Mouse (Mus musculus): Measurements from ENCODE around the gene Nid2. TPM values are rescaled to one million over a fixed set of nuclear protein-coding genes. Genes with fewer than 3 reads are reported as not detected.
A peak's percentile ranks its signal among the peaks of the same experiment; 100 is the strongest.

Nid2 gene
- polyA plus RNA-seq (2015; fragmentation: Nextera tagmentation; extraction: Ambion mirVana) = 4.9 and 5.9 TPM in 2 replicates

- Histone ChIP-seq H3K36me3 (replicated peaks; ENCODE audit: insufficient read depth, low read length) (no peaks in the 10 kb centered on the region), H3K27ac (ENCODE audit: low read depth) (0 out of 2 replicates have a peak within 1 kb of the TSS, but pooled peaks have one; percentile 11), H3K4me1 (ENCODE audit: insufficient read depth) (peaks cover 20% of the 10 kb centered on the region), H3K4me3 (ENCODE audit: low read depth, low read length) (peak within 1 kb of the TSS; percentile 57), H3K9ac (replicated peaks) (peak within 1 kb of the TSS; percentile 62), H3K9me3 (ENCODE audit: low read length) (no peaks in the 10 kb centered on the region), H3K4me2 (ENCODE audit: low read depth, low read length) (peak within 1 kb of the TSS; percentile 89), H3K27me3 (ENCODE audit: insufficient read depth, low read length) (peaks cover 4% of the 10 kb centered on the region; the same call in 1 of the 2 replicates)
- ATAC-seq (peak; percentile 99), DNase-seq (peak; percentile 88)
- TF ChIP-seq EP300 (IDR thresholded peaks at IDR 0.05; ENCODE audit: low read depth) = no peak
- no peak for TF ChIP-seq CTCF (IDR thresholded peaks at IDR 0.05; ENCODE audit: low read depth)
- under 1% methylated on average over 45 of the region's 45 CpGs for WGBS (ENCODE audit: insufficient replicate concordance)
Observed at GRCm38 (mm10) chr14:19751025-19751771, at the start of gene Nid2. Gene Nid2, plus strand, starts transcription at chr14:19751265.

GRCm38 (mm10) chr14:19701546-19701945 is 49.5 kb upstream of the Nid2 start:
- no peak overlapping the region for H3K4me2 ChIP-seq (ENCODE audit: low read depth, low read length)
- no peaks in the 10 kb centered on the region for H3K9me3 ChIP-seq (ENCODE audit: low read length)
- no peaks in the 10 kb centered on the region for H3K36me3 ChIP-seq (replicated peaks; ENCODE audit: insufficient read depth, low read length)
- no peak overlapping the region for H3K9ac ChIP-seq (replicated peaks)
- no peak for DNase-seq
- no peaks in the 10 kb centered on the region for H3K27me3 ChIP-seq (ENCODE audit: insufficient read depth, low read length)
- ATAC-seq = no peak
- no peak for TF ChIP-seq EP300 (IDR thresholded peaks at IDR 0.05; ENCODE audit: low read depth)
- no peak for TF ChIP-seq CTCF (IDR thresholded peaks at IDR 0.05; ENCODE audit: low read depth)
- no peak overlapping the region for H3K4me3 ChIP-seq (ENCODE audit: low read depth, low read length)
- H3K4me1 ChIP-seq (ENCODE audit: insufficient read depth) = peaks cover under 1% of the 10 kb centered on the region; the same call in 1 of the 2 replicates
- H3K27ac ChIP-seq (ENCODE audit: low read depth) = no peak overlapping the region

- 10% methylated on average over 16 of the region's 16 CpGs for WGBS (ENCODE audit: insufficient replicate concordance)
- TF ChIP-seq CTCF (IDR thresholded peaks at IDR 0.05; ENCODE audit: low read depth) (peak; percentile 84), EP300 (IDR thresholded peaks at IDR 0.05; ENCODE audit: low read depth) (no peak)
- Histone ChIP-seq H3K9ac (replicated peaks) (no peak overlapping the region), H3K4me2 (ENCODE audit: low read depth, low read length) (no peak overlapping the region), H3K9me3 (ENCODE audit: low read length) (no peaks in the 10 kb centered on the region), H3K36me3 (replicated peaks; ENCODE audit: insufficient read depth, low read length) (no peaks in the 10 kb centered on the region), H3K4me3 (ENCODE audit: low read depth, low read length) (no peak overlapping the region), H3K4me1 (ENCODE audit: insufficient read depth) (peaks cover 9% of the 10 kb centered on the region), H3K27ac (ENCODE audit: low read depth) (no peak overlapping the region), H3K27me3 (ENCODE audit: insufficient read depth, low read length) (no peaks in the 10 kb centered on the region)
- DNase-seq = peak; percentile 79
- peak; percentile 57 for ATAC-seq
Observed at GRCm38 (mm10) chr14:19705649-19706048, 45.4 kb upstream of the Nid2 start.

- H3K4me2 ChIP-seq (ENCODE audit: low read depth, low read length) = no peak overlapping the region
- DNase-seq = peak; percentile 64
- 2% methylated on average over 5 of the region's 5 CpGs for WGBS (ENCODE audit: insufficient replicate concordance)
- H3K9ac ChIP-seq (replicated peaks) = no peak overlapping the region
- no peaks in the 10 kb centered on the region for H3K9me3 ChIP-seq (ENCODE audit: low read length)
- no peak overlapping the region for H3K4me3 ChIP-seq (ENCODE audit: low read depth, low read length)
- TF ChIP-seq CTCF (IDR thresholded peaks at IDR 0.05; ENCODE audit: low read depth) (peak; percentile 95), EP300 (IDR thresholded peaks at IDR 0.05; ENCODE audit: low read depth) (no peak)
- H3K27me3 ChIP-seq (ENCODE audit: insufficient read depth, low read length) = no peaks in the 10 kb centered on the region
- ATAC-seq = no peak
- no peaks in the 10 kb centered on the region for H3K36me3 ChIP-seq (replicated peaks; ENCODE audit: insufficient read depth, low read length)
- peaks cover 9% of the 10 kb centered on the region for H3K4me1 ChIP-seq (ENCODE audit: insufficient read depth)
- no peak overlapping the region for H3K27ac ChIP-seq (ENCODE audit: low read depth)
Observed at GRCm38 (mm10) chr14:19706454-19706853, 44.6 kb upstream of the Nid2 start.

- no peak for ATAC-seq
- no peak overlapping the region for H3K9ac ChIP-seq (replicated peaks)
Observed at GRCm38 (mm10) chr14:19706997-19707396, 44.1 kb upstream of the Nid2 start.

GRCm38 (mm10) chr14:19707721-19708507 is 43.2 kb upstream of the Nid2 start:
- ATAC-seq = peak; percentile 43; the same call in 1 of the 2 replicates
- Histone ChIP-seq H3K4me1 (ENCODE audit: insufficient read depth) (peaks cover 19% of the 10 kb centered on the region), H3K9ac (replicated peaks) (no peak overlapping the region; the same call in 1 of the 2 replicates), H3K27ac (ENCODE audit: low read depth) (no peak overlapping the region), H3K36me3 (replicated peaks; ENCODE audit: insufficient read depth, low read length) (no peaks in the 10 kb centered on the region), H3K4me3 (ENCODE audit: low read depth, low read length) (peak overlapping the region; percentile 2; the same call in 1 of the 2 replicates), H3K27me3 (ENCODE audit: insufficient read depth, low read length) (no peaks in the 10 kb centered on the region), H3K4me2 (ENCODE audit: low read depth, low read length) (peak overlapping the region; percentile 56), H3K9me3 (ENCODE audit: low read length) (no peaks in the 10 kb centered on the region)
- no peak for DNase-seq
- no peak for TF ChIP-seq CTCF (IDR thresholded peaks at IDR 0.05; ENCODE audit: low read depth)
- no peak for TF ChIP-seq EP300 (IDR thresholded peaks at IDR 0.05; ENCODE audit: low read depth)
- 44% methylated on average over 11 of the region's 11 CpGs for WGBS (ENCODE audit: insufficient replicate concordance)

More at GRCm38 (mm10) chr14:19706997-19707396, 44.1 kb upstream of the Nid2 start:
- Histone ChIP-seq H3K9me3 (ENCODE audit: low read length) (no peaks in the 10 kb centered on the region), H3K4me1 (ENCODE audit: insufficient read depth) (peaks cover 13% of the 10 kb centered on the region), H3K4me2 (ENCODE audit: low read depth, low read length) (no peak overlapping the region), H3K36me3 (replicated peaks; ENCODE audit: insufficient read depth, low read length) (no peaks in the 10 kb centered on the region), H3K27ac (ENCODE audit: low read depth) (no peak overlapping the region), H3K4me3 (ENCODE audit: low read depth, low read length) (no peak overlapping the region), H3K27me3 (ENCODE audit: insufficient read depth, low read length) (no peaks in the 10 kb centered on the region)
- no peak for DNase-seq
- WGBS (ENCODE audit: insufficient replicate concordance) = 63% methylated on average over 2 of the region's 2 CpGs
- no peak for TF ChIP-seq EP300 (IDR thresholded peaks at IDR 0.05; ENCODE audit: low read depth)
- TF ChIP-seq CTCF (IDR thresholded peaks at IDR 0.05; ENCODE audit: low read depth) = no peak

Data from liver, postnatal 0 days (tissue).